Mouse (Mus musculus) olfactory bulb, adult 2 months (tissue): ENCODE data around the gene Mettl26.

Experiments
- CTCF ChIP-seq: fragments of 200-500 bp; IDR thresholded peaks from 2 replicates; pipeline ENCODE4 v1.5.1; 2012; ENCODE audit warnings: low read depth, mild to moderate bottlenecking, low read length, moderate library complexity; ENCODE audit not compliant: insufficient read depth
- POLR2A ChIP-seq: fragments of 200-500 bp; IDR thresholded peaks from 2 replicates; pipeline ENCODE4 v1.6.1; 2012; ENCODE audit warnings: mild to moderate bottlenecking, low read depth, low read length, moderate library complexity; ENCODE audit not compliant: insufficient read depth

GRCm38 (mm10) chr17:25843122-25843521, 31.8 kb upstream of the Mettl26 start:
- TF ChIP-seq POLR2A: no peak
- no peak for TF ChIP-seq CTCF
